Mouse (Mus musculus) hindbrain, embryonic 16.5 days (tissue): ENCODE data around the gene Nom1. TPM values are rescaled to one million over a fixed set of nuclear protein-coding genes. Genes with fewer than 3 reads are reported as not detected.

Experiments
- ATAC-seq: fragments of 200-750 bp; cut with Nextera tagmentation; 2 replicates; pipeline ENCODE4 v1.8.0; 2017; ENCODE audit warnings: moderate TSS enrichment, moderate library complexity
- H3K27ac ChIP-seq: fragments of 300-500 bp; sonication (generic); 2 replicates; pipeline ENCODE4 v1.5.1; 2014; ENCODE audit warnings: low read depth, mild to moderate bottlenecking, control low read depth, low read length, moderate library complexity
- H3K27me3 ChIP-seq: fragments of 300-500 bp; sonication (generic); replicated peaks from 2 replicates; pipeline ENCODE4 v1.6.1; 2014; ENCODE audit warnings: low read length; ENCODE audit not compliant: control insufficient read depth, insufficient read depth
- H3K36me3 ChIP-seq: fragments of 300-500 bp; sonication (generic); 2 replicates; pipeline ENCODE4 v1.6.1; 2014; ENCODE audit warnings: mild to moderate bottlenecking, low read length, moderate library complexity, mixed read lengths; ENCODE audit not compliant: control insufficient read depth, insufficient read depth
- H3K4me1 ChIP-seq: fragments of 300-500 bp; sonication (generic); 2 replicates; pipeline ENCODE4 v1.6.1; 2014; ENCODE audit warnings: low read depth, low read length; ENCODE audit not compliant: control insufficient read depth, insufficient read depth
- H3K4me2 ChIP-seq: fragments of 300-500 bp; sonication (generic); 2 replicates; pipeline ENCODE4 v1.6.1; 2014; ENCODE audit warnings: mild to moderate bottlenecking, low read length, control low read depth, moderate library complexity
- H3K4me3 ChIP-seq: fragments of 300-500 bp; sonication (generic); 2 replicates; pipeline ENCODE4 v1.5.1; 2014; ENCODE audit warnings: mild to moderate bottlenecking, low read length, control low read depth, moderate library complexity
- H3K9ac ChIP-seq: fragments of 300-500 bp; sonication (generic); 2 replicates; pipeline ENCODE4 v1.6.1; 2014; ENCODE audit warnings: low read depth, mild to moderate bottlenecking, control low read depth, low read length, moderate library complexity
- H3K9me3 ChIP-seq: fragments of 300-500 bp; sonication (generic); 2 replicates; pipeline ENCODE4 v1.6.1; 2014; ENCODE audit warnings: mild to moderate bottlenecking, low read length, moderate library complexity; ENCODE audit not compliant: control insufficient read depth
- WGBS: fragments of 180-500 bp; shearing (Covaris S2); extraction: QIAGEN DNeasy Blood & Tissue Kit; methylation state at CpG from one replicate; pipeline ENCODE4 v1.1.7; 2014; 5-methylcytosine and 5-hydroxymethylcytosine counted together
- polyA plus RNA-seq: library from polyadenylated mRNA; unstranded; fragments of >200 nt; fragmentation: Nextera tagmentation; extraction: Ambion mirVana; gene quantifications from 2 replicates; pipeline ENCODE4 v1.2.1, GENCODE M21; 2015

Gene Nom1
- polyA plus RNA-seq, 1 experiment from 2014 or later: 18.2 TPM

- 0% methylated on average over 1 of the region's 1 CpGs for WGBS
- ATAC-seq: no peak
- no peak overlapping the region for H3K4me3 ChIP-seq
These were observed 41.6 kb downstream of the Nom1 start for GRCm38 (mm10) chr5:29476021-29476420.

GRCm38 (mm10) chr5:29477474-29478207 lies 43.2 kb downstream of the Nom1 start:
- Histone ChIP-seq H3K9ac (no peak overlapping the region; the same call in 1 of the 2 replicates), H3K9me3 (no peaks in the 10 kb centered on the region), H3K27ac (no peak overlapping the region), H3K4me1 (peaks cover 13% of the 10 kb centered on the region), H3K36me3 (no peaks in the 10 kb centered on the region), H3K4me2 (peak overlapping the region; percentile 59), H3K27me3 (peaks cover 82% of the 10 kb centered on the region), H3K4me3 (peak overlapping the region; percentile 35)
- under 1% methylated on average over 64 of the region's 73 CpGs for WGBS
- ATAC-seq: 0 out of 2 replicates have a peak, but pooled peaks have one; percentile 34

More at GRCm38 (mm10) chr5:29476021-29476420, 41.6 kb downstream of the Nom1 start:
- H3K9me3 ChIP-seq: no peaks in the 10 kb centered on the region
- H3K9ac ChIP-seq: no peak overlapping the region
- peaks cover 13% of the 10 kb centered on the region for H3K4me1 ChIP-seq
- no peaks in the 10 kb centered on the region for H3K36me3 ChIP-seq
- no peak overlapping the region for H3K4me2 ChIP-seq
- H3K27me3 ChIP-seq: peaks cover 71% of the 10 kb centered on the region
- no peak overlapping the region for H3K27ac ChIP-seq

- Histone ChIP-seq H3K27me3 (peaks cover 83% of the 10 kb centered on the region), H3K4me3 (peak within 1 kb of the TSS; percentile 35), H3K36me3 (no peaks in the 10 kb centered on the region), H3K9ac (no peak within 1 kb of the TSS; the same call in 1 of the 2 replicates), H3K4me1 (peaks cover 13% of the 10 kb centered on the region), H3K4me2 (peak within 1 kb of the TSS; percentile 59), H3K9me3 (no peaks in the 10 kb centered on the region), H3K27ac (no peak within 1 kb of the TSS)
- ATAC-seq: no peak
- under 1% methylated on average over 64 of the region's 65 CpGs for WGBS
These were observed 44.0 kb downstream of the Nom1 start, which contains the start of gene Mnx1 for GRCm38 (mm10) chr5:29478208-29479197. Gene Mnx1, minus strand, starts transcription at chr5:29478470.

- Histone ChIP-seq H3K36me3 (no peaks in the 10 kb centered on the region), H3K27me3 (peaks cover 85% of the 10 kb centered on the region), H3K9ac (no peak overlapping the region), H3K27ac (no peak overlapping the region), H3K4me2 (no peak overlapping the region), H3K4me1 (peaks cover 13% of the 10 kb centered on the region), H3K4me3 (no peak overlapping the region), H3K9me3 (no peaks in the 10 kb centered on the region)
- ATAC-seq: no peak
- 1% methylated on average over 14 of the region's 14 CpGs for WGBS
These were observed 44.7 kb downstream of the Nom1 start for GRCm38 (mm10) chr5:29479198-29479593.

- H3K27me3 ChIP-seq: peaks cover 81% of the 10 kb centered on the region
- no peak overlapping the region for H3K4me3 ChIP-seq
- no peak overlapping the region for H3K4me2 ChIP-seq
- WGBS: 5% methylated on average over 4 of the region's 4 CpGs
- no peak overlapping the region for H3K27ac ChIP-seq
- H3K9me3 ChIP-seq: no peaks in the 10 kb centered on the region
- no peak for ATAC-seq
- H3K4me1 ChIP-seq: no peaks in the 10 kb centered on the region
- H3K36me3 ChIP-seq: no peaks in the 10 kb centered on the region
- no peak overlapping the region for H3K9ac ChIP-seq
These were observed 49.3 kb downstream of the Nom1 start for GRCm38 (mm10) chr5:29483801-29484200.

- Histone ChIP-seq H3K4me2 (no peak overlapping the region), H3K27me3 (peaks cover 83% of the 10 kb centered on the region), H3K4me3 (no peak overlapping the region), H3K4me1 (no peaks in the 10 kb centered on the region), H3K27ac (no peak overlapping the region), H3K9ac (no peak overlapping the region), H3K36me3 (no peaks in the 10 kb centered on the region), H3K9me3 (no peaks in the 10 kb centered on the region)
- under 1% methylated on average over 38 of the region's 38 CpGs for WGBS
- ATAC-seq: no peak
These were observed 50.8 kb downstream of the Nom1 start for GRCm38 (mm10) chr5:29484965-29485940.

- Histone ChIP-seq H3K4me3 (no peak overlapping the region), H3K9ac (no peak overlapping the region), H3K4me2 (no peak overlapping the region), H3K4me1 (no peaks in the 10 kb centered on the region), H3K27ac (no peak overlapping the region), H3K36me3 (no peaks in the 10 kb centered on the region), H3K9me3 (no peaks in the 10 kb centered on the region), H3K27me3 (peaks cover 81% of the 10 kb centered on the region)
- WGBS: 2% methylated on average over 10 of the region's 10 CpGs
- no peak for ATAC-seq
These were observed 51.5 kb downstream of the Nom1 start for GRCm38 (mm10) chr5:29485941-29486320.

GRCm38 (mm10) chr5:29487321-29487720 lies 52.9 kb downstream of the Nom1 start:
- H3K4me1 ChIP-seq: no peaks in the 10 kb centered on the region
- no peak overlapping the region for H3K27ac ChIP-seq
- H3K27me3 ChIP-seq: peaks cover 75% of the 10 kb centered on the region
- 10% methylated on average over 13 of the region's 13 CpGs for WGBS
- no peak overlapping the region for H3K4me2 ChIP-seq
- no peaks in the 10 kb centered on the region for H3K36me3 ChIP-seq
- no peak for ATAC-seq
- H3K9ac ChIP-seq: no peak overlapping the region
- no peaks in the 10 kb centered on the region for H3K9me3 ChIP-seq
- H3K4me3 ChIP-seq: no peak overlapping the region
